Mouse (Mus musculus) C2C12 (cell line): ENCODE data around the gene Usp39. TPM values are rescaled to one million over a fixed set of nuclear protein-coding genes. Genes with fewer than 3 reads are reported as not detected.

Experiments used
- H3K27me3 ChIP-seq: one replicate; pipeline ENCODE4 v1.6.1; 2011; ENCODE audit not compliant: control insufficient read depth, insufficient read depth, insufficient read length
- H3K36me3 ChIP-seq: one replicate; pipeline ENCODE4 v1.6.1; 2011; ENCODE audit not compliant: control insufficient read depth, insufficient read depth
- H3K4me3 ChIP-seq: one replicate; pipeline ENCODE4 v1.5.1; 2011; ENCODE audit warnings: mild to moderate bottlenecking, control low read depth; ENCODE audit not compliant: poor library complexity, insufficient read depth, severe bottlenecking
- H3K79me2 ChIP-seq: one replicate; pipeline ENCODE4 v1.6.1; 2011; ENCODE audit not compliant: control insufficient read depth, insufficient read depth
- H3K79me3 ChIP-seq: one replicate; pipeline ENCODE4 v1.6.1; 2011; ENCODE audit warnings: low read depth, control low read depth
- H3ac ChIP-seq: one replicate; pipeline ENCODE3; 2011; ENCODE audit warnings: low read depth; ENCODE audit not compliant: control insufficient read depth, insufficient read length
- CEBPB ChIP-seq: IDR thresholded peaks from one replicate; pipeline ENCODE4 v1.6.1; 2011; ENCODE audit warnings: low read depth, mild to moderate bottlenecking, control low read depth, moderate library complexity
- CTCF ChIP-seq: IDR thresholded peaks from one replicate; pipeline ENCODE4 v1.5.1; 2011; ENCODE audit not compliant: control insufficient read depth, insufficient read depth, insufficient read length
- FOSL1 ChIP-seq: IDR thresholded peaks from one replicate; pipeline ENCODE4 v1.8.0; 2011; ENCODE audit warnings: mild to moderate bottlenecking, low read length; ENCODE audit not compliant: poor library complexity, insufficient read depth, severe bottlenecking
- MAX ChIP-seq: IDR thresholded peaks from one replicate; pipeline ENCODE4 v1.6.1; 2011; ENCODE audit warnings: mild to moderate bottlenecking, control low read depth
- MYOD1 ChIP-seq: IDR thresholded peaks from one replicate; pipeline ENCODE4 v1.6.1; 2011; ENCODE audit warnings: low read depth; ENCODE audit not compliant: control insufficient read depth, insufficient read length
- MYOG ChIP-seq: IDR thresholded peaks from one replicate; pipeline ENCODE4 v1.6.1; 2011; ENCODE audit not compliant: control insufficient read depth, insufficient read length; ENCODE audit errors: extremely low read depth
- USF1 ChIP-seq: IDR thresholded peaks from one replicate; pipeline ENCODE4 v1.6.1; 2011; ENCODE audit warnings: low read depth, mild to moderate bottlenecking, control low read depth, moderate library complexity
- polyA plus RNA-seq: library from polyadenylated mRNA; unstranded; fragments of >200 nt; fragmentation: generic; extraction: Trizol; gene quantifications from one replicate; pipeline ENCODE4 v1.2.1, GENCODE M21; 2012; ENCODE audit warnings: missing spikeins

Gene Usp39
- polyA plus RNA-seq, 1 experiment = 67.4 TPM

DNA sequence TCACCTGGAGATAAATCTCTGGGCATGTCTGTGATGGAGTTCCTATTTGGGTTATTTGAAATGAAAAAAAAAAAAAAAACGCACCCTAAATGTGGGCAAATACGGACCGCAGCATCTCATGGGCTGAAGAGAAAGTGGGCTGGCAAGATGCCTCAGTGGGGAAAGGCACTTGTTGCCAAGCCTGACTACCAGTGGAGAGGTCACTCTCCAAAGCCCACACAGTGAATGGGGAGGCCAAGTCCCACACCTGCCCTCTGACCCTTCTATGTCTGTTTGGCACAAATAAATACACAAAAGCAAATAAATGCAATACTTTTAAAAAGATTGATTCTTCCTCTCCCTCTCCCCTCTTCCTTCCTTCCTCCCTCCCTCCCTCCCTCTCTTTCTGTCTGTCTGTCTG is 55.5 kb downstream of the Usp39 start:
- Histone ChIP-seq H3K27me3 (peaks cover 4% of the 10 kb centered on the region), H3K79me2 (no peaks in the 10 kb centered on the region), H3K79me3 (no peaks in the 10 kb centered on the region), H3K4me3 (no peak overlapping the region), H3K36me3 (no peaks in the 10 kb centered on the region), H3ac (no peak overlapping the region)
- no peak for TF ChIP-seq CEBPB
- TF ChIP-seq FOSL1 = no peak

DNA sequence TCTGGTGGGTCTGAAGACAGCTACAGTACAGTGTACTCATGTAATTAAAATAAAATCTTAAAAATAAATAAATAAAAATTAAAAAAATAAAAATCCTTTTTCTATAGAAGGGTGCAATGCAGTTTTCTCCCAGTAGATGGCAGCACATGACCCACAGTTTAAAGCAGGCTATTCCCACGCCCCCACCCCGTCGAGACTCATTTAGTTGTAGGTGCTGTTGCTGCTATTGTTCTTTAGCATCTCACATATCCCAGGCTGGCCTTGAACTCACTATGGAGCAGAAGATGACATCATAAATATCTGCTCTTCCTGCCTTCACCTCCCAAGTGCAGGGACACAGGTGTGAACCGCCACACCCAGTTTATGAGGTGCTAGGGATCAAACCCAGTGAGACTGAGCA is 61.1 kb downstream of the Usp39 start:
- Histone ChIP-seq H3K36me3 (no peaks in the 10 kb centered on the region), H3K27me3 (no peaks in the 10 kb centered on the region), H3K79me2 (no peaks in the 10 kb centered on the region), H3K79me3 (no peaks in the 10 kb centered on the region), H3ac (no peak overlapping the region), H3K4me3 (no peak overlapping the region)
- no peak for TF ChIP-seq MYOG
- peak; percentile 16 for TF ChIP-seq CTCF
- TF ChIP-seq MAX = no peak
- TF ChIP-seq MYOD1 = no peak

DNA sequence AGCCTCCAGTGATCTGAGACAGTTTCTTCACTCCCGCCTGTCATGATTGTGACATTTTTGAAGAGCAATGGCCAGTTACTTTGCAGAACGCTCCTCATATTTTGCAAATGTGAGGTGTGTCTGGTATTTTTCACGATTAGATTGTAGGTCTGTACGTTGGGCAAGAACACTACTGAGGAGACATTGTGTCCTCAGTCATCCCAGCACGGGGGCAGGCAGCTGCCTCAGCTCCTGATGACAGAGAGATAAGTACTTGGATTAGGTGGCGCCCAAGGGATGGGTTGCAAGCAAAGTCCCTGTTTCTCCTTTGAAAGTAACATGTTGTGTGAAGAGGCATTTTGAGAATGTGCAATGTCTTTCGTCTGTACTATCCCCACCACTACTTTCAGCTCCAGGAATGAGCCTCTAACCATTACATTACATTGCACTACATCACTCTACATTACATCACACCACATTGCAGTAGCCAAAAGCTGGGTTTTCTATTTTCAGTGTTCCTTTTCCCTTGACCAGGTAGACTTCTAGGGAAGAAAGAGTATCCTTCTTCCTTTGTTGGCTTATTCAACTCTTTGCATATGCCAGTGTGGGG is 64.5 kb downstream of the Usp39 start:
- Histone ChIP-seq H3K79me3 (no peaks in the 10 kb centered on the region), H3K36me3 (no peaks in the 10 kb centered on the region), H3K79me2 (no peaks in the 10 kb centered on the region), H3ac (no peak overlapping the region), H3K4me3 (no peak overlapping the region), H3K27me3 (no peaks in the 10 kb centered on the region)
- TF ChIP-seq CEBPB = no peak
- TF ChIP-seq MYOG = no peak
- TF ChIP-seq MYOD1 = no peak

DNA sequence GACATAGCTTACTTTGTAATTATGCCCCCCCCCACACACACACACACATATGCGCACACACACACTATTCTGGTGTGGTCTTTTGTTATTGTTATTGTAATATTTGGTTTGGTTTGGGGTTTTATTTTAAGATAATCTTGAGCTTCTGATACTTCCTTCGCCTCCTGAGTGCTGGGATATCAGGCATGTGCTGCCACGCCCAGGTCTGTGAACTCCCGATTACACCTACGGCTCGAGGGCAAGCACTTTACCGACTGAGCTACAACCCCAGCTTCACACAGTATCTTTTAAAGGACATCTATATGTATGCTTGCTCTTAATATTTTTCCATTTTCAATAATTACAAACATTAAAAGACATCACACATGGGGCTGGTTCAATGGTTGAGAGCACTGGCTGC is 65.5 kb downstream of the Usp39 start:
- no peak overlapping the region for H3K4me3 ChIP-seq
- no peak overlapping the region for H3ac ChIP-seq
- H3K79me3 ChIP-seq = no peaks in the 10 kb centered on the region
- H3K27me3 ChIP-seq = no peaks in the 10 kb centered on the region
- TF ChIP-seq FOSL1 (no peak), MYOD1 (no peak), MYOG (no peak), CTCF (no peak), MAX (no peak), USF1 (no peak), CEBPB (no peak)
- no peaks in the 10 kb centered on the region for H3K79me2 ChIP-seq
- no peaks in the 10 kb centered on the region for H3K36me3 ChIP-seq

DNA sequence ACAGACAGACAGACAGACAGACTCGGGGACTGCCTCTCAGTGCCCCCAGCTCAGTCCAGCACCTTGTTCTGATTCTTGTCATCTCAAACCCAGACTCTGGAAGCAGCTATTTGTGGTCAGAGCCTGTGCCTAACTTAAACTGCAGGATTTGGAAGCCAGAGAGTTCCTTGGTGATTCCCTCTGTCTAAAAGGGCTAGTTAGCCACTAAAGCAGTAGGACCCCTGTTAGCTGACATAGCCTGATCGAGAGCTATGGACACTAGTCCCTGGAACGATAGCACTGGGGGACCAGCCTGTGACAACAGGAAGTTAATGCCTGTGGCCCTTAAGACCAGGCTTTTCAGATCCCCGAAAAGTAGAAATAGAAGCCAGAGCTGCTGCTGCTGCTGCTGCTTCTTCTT is 66.1 kb downstream of the Usp39 start:
- no peaks in the 10 kb centered on the region for H3K79me3 ChIP-seq
- no peaks in the 10 kb centered on the region for H3K79me2 ChIP-seq
- no peak for TF ChIP-seq MYOD1
- TF ChIP-seq USF1 = no peak
- no peak for TF ChIP-seq CTCF
- no peak for TF ChIP-seq MAX
- no peak for TF ChIP-seq MYOG
- TF ChIP-seq CEBPB = no peak
- TF ChIP-seq FOSL1 = no peak
- H3K4me3 ChIP-seq = no peak overlapping the region
- H3K27me3 ChIP-seq = no peaks in the 10 kb centered on the region
- H3ac ChIP-seq = no peak overlapping the region
- no peaks in the 10 kb centered on the region for H3K36me3 ChIP-seq

DNA sequence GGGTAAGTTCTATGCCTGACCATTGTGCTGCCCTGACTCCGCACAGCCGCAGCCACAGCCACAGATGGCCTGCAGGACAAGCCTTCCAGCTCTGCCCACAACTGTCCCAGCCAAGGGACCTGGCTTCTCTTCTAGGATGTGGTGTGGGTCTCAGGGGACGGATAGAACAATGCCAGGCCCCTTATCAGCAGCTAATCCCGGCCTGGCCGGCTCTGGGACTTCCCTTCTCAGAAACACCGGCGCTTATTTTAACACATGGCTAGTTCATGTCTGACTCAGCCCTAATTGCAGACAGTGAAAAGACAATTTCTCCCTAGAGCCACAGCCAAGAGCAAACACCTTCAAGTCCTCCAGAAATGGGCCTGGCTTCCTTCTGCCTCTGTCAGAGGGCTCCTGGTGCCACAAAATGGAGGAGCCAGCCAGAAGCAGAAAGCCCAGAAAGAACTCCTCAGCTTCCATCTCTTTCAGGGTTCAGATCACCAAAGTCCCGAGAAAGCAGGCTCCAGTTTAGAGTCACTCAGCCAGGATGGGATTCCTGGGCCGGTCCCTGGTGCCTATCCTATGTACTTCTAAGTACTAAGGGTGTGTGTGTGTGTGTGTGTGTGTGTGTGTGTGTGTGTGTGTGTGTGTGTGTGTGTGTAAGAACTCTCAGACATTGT is 67.3 kb downstream of the Usp39 start:
- no peak overlapping the region for H3K4me3 ChIP-seq
- no peaks in the 10 kb centered on the region for H3K79me2 ChIP-seq
- H3K79me3 ChIP-seq = no peaks in the 10 kb centered on the region
- peak; percentile 50 for TF ChIP-seq MYOD1
- TF ChIP-seq MAX = no peak
- TF ChIP-seq FOSL1 = peak; percentile 1
- H3K27me3 ChIP-seq = no peaks in the 10 kb centered on the region
- H3K36me3 ChIP-seq = no peaks in the 10 kb centered on the region
- no peak overlapping the region for H3ac ChIP-seq
